Comparison of ENCODE assay signal across 11 mouse cellular contexts in the genomic region with DNA sequence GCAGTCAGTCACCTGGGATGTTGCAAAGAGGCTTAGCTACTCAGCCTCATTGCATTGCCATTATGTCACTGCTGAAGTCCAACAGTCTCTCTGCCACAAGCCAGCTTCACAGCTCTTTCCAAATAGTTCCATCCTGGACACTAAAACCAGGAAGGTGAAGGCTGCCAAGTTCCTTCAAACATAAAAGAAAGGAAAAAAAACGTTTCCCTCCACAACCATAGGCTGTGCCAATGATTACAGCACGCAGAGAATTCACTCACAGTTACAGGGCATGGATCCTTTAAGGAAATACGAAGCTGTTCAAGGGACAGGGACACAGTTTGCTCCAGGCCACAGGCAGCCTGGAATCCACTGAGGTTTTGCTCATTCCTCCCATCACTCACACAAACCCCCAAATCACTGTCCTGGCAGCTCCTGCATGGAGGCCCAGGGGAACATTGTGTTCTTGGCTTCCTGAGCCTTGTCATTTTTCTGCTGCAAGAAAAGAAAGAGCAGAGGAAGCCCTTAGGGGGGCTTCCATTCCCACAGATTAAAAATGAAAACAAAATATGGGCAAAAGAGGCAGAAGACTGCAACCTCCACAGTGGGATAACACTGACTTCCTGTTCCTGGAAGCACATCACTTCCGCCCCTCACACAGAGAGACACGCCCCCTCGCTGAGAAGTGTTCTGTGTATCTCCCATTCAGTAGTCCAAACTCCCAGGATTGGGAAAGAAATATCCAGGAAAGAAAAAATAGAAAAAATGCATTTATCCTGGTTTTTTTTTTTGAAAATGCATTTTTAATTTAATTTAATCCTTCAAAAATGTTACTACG. TPM values are rescaled to one million over a fixed set of nuclear protein-coding genes. Genes with fewer than 3 reads are reported as not detected.
DNase-seq lines count a peak whose midpoint lies in the region; ATAC-seq and TF ChIP-seq lines count a peak whose summit lies in the region.
"Had no signal": no experiment of that assay in that cellular context is flagged by ENCODE, and none has a peak within 500 bp of the region (broad histone marks: within the 10 kb centered on the region; RNA-seq: fewer than 3 reads in every experiment).

No protein-coding gene starts in this region.

- no peaks in the 10 kb centered on the region for H3K36me3 ChIP-seq in hindbrain, embryonic 14.5 days (replicated peaks; ENCODE audit: control insufficient read depth, insufficient read depth)
- no peaks in the 10 kb centered on the region for H3K36me3 ChIP-seq in hindbrain, embryonic 11.5 days (ENCODE audit: control insufficient read depth, insufficient read depth, low read length)
- no peaks in the 10 kb centered on the region for H3K36me3 ChIP-seq in embryonic facial prominence, embryonic 15.5 days
- H3K36me3 ChIP-seq in heart, postnatal 0 days (replicated peaks; ENCODE audit: control insufficient read depth, insufficient read depth, low read length): no peaks in the 10 kb centered on the region

- no peaks in the 10 kb centered on the region for H3K9me3 ChIP-seq in hindbrain, embryonic 14.5 days (ENCODE audit: control insufficient read depth, low read length)
- H3K9me3 ChIP-seq in hindbrain, embryonic 11.5 days (ENCODE audit: control insufficient read depth, low read length): no peaks in the 10 kb centered on the region
- no peaks in the 10 kb centered on the region for H3K9me3 ChIP-seq in embryonic facial prominence, embryonic 15.5 days (replicated peaks)
- no peaks in the 10 kb centered on the region for H3K9me3 ChIP-seq in heart, postnatal 0 days (replicated peaks; ENCODE audit: control insufficient read depth, low read length)

- peak; percentile 31; the same call in 1 of the 2 replicates for ATAC-seq in hindbrain, embryonic 14.5 days (ENCODE audit: low FRiP score)
- ATAC-seq in hindbrain, embryonic 11.5 days (ENCODE audit: low FRiP score): no peak
- 0 out of 2 replicates have a peak, but pooled peaks have one; percentile 34 for ATAC-seq in embryonic facial prominence, embryonic 15.5 days (ENCODE audit: insufficient number of reproducible peaks, low FRiP score, low TSS enrichment, low read depth)
- ATAC-seq in heart, postnatal 0 days (ENCODE audit: insufficient read depth, low read depth): peak; percentile 60

- no peak overlapping the region for H3K4me3 ChIP-seq in hindbrain, embryonic 14.5 days (replicated peaks; ENCODE audit: low read length)
- H3K4me3 ChIP-seq in hindbrain, embryonic 11.5 days (ENCODE audit: low read depth, low read length): no peak overlapping the region
- H3K4me3 ChIP-seq in embryonic facial prominence, embryonic 15.5 days (replicated peaks): no peak overlapping the region
- no peak overlapping the region for H3K4me3 ChIP-seq in heart, postnatal 0 days (ENCODE audit: low read depth, low read length)

- no peaks in the 10 kb centered on the region for H3K27me3 ChIP-seq in hindbrain, embryonic 14.5 days (ENCODE audit: control insufficient read depth, insufficient read depth, low read length)
- H3K27me3 ChIP-seq in hindbrain, embryonic 11.5 days (ENCODE audit: control insufficient read depth, insufficient read depth, low read length): no peaks in the 10 kb centered on the region
- no peaks in the 10 kb centered on the region for H3K27me3 ChIP-seq in embryonic facial prominence, embryonic 15.5 days
- no peaks in the 10 kb centered on the region for H3K27me3 ChIP-seq in heart, postnatal 0 days (ENCODE audit: control insufficient read depth, insufficient read depth, low read length)

- peak overlapping the region; percentile 41 for H3K27ac ChIP-seq in hindbrain, embryonic 14.5 days
- H3K27ac ChIP-seq in hindbrain, embryonic 11.5 days (ENCODE audit: low read depth, low read length): no peak overlapping the region
- peak overlapping the region; percentile 59 for H3K27ac ChIP-seq in embryonic facial prominence, embryonic 15.5 days (replicated peaks)
- H3K27ac ChIP-seq in heart, postnatal 0 days (ENCODE audit: low read depth): 0 out of 2 replicates have a peak overlapping the region, but pooled peaks have one; percentile 25
- H3K27ac ChIP-seq: macrophage had no signal

- peak; percentile 41 for DNase-seq in hindbrain, embryonic 14.5 days (ENCODE audit: low spot score)
- DNase-seq in hindbrain, embryonic 11.5 days (ENCODE audit: low spot score): no peak
- DNase-seq in heart, postnatal 0 days (ENCODE audit: low spot score): peak; percentile 50
- peak; percentile 32 for DNase-seq in lung, postnatal 14 days
- DNase-seq in thymus, postnatal 36 days: no peak
- no peak for DNase-seq in cerebellum, adult 18-20 months
- no peak for DNase-seq in ovary, postnatal 14 days (ENCODE audit: low spot score)
- DNase-seq: kidney, adult 8-10 months had no signal

- no peak for TF ChIP-seq CTCF in heart, postnatal 0 days (IDR thresholded peaks at IDR 0.05; ENCODE audit: low read depth)

- WGBS in hindbrain, embryonic 14.5 days: 71% methylated on average over 7 of the region's 7 CpGs
- WGBS in hindbrain, embryonic 11.5 days: 82% methylated on average over 7 of the region's 7 CpGs
- 56% methylated on average over 7 of the region's 7 CpGs for WGBS in embryonic facial prominence, embryonic 15.5 days
- 60% methylated on average over 7 of the region's 7 CpGs for WGBS in heart, postnatal 0 days

- H3K9ac ChIP-seq in hindbrain, embryonic 14.5 days: no peak overlapping the region
- H3K9ac ChIP-seq in hindbrain, embryonic 11.5 days (ENCODE audit: low read depth, low read length): no peak overlapping the region
- H3K9ac ChIP-seq in embryonic facial prominence, embryonic 15.5 days: no peak overlapping the region
- H3K9ac ChIP-seq in heart, postnatal 0 days (replicated peaks; ENCODE audit: low read depth, low read length): no peak overlapping the region

- H3K4me1 ChIP-seq in hindbrain, embryonic 14.5 days (replicated peaks; ENCODE audit: control insufficient read depth, insufficient read depth, low read length): no peaks in the 10 kb centered on the region
- H3K4me1 ChIP-seq in hindbrain, embryonic 11.5 days (replicated peaks; ENCODE audit: control insufficient read depth, insufficient read depth, low read length): no peaks in the 10 kb centered on the region
- 0 out of 2 replicates have a peak, but pooled peaks cover 14% of the 10 kb centered on the region for H3K4me1 ChIP-seq in embryonic facial prominence, embryonic 15.5 days
- no peaks in the 10 kb centered on the region for H3K4me1 ChIP-seq in heart, postnatal 0 days (ENCODE audit: control insufficient read depth, insufficient read depth)

- no peak overlapping the region for H3K4me2 ChIP-seq in hindbrain, embryonic 14.5 days (replicated peaks)
- H3K4me2 ChIP-seq in hindbrain, embryonic 11.5 days (replicated peaks; ENCODE audit: low read depth, low read length): no peak overlapping the region
- H3K4me2 ChIP-seq in embryonic facial prominence, embryonic 15.5 days (replicated peaks): no peak overlapping the region
- no peak overlapping the region for H3K4me2 ChIP-seq in heart, postnatal 0 days (ENCODE audit: low read depth, low read length)

- no peak for TF ChIP-seq EP300 in heart, postnatal 0 days (IDR thresholded peaks at IDR 0.05; ENCODE audit: low read depth)

RNA-seq across cellular contexts. Expression of a gene that starts 29.3 kb away (rescaled TPM):
- 1.2 and 1.6 TPM in 2 replicates for polyA plus RNA-seq in hindbrain, embryonic 14.5 days (2014; fragmentation: Nextera tagmentation; extraction: Ambion mirVana)
- polyA plus RNA-seq in hindbrain, embryonic 11.5 days (2014; fragmentation: Nextera tagmentation; extraction: Ambion mirVana): 1.3 and 3.3 TPM in 2 replicates
- polyA plus RNA-seq in embryonic facial prominence, embryonic 15.5 days (2015; fragmentation: Nextera tagmentation; extraction: Ambion mirVana): 1.1 and 1.6 TPM in 2 replicates
- 18.7 and 24.5 TPM in 2 replicates for total RNA-seq in heart, postnatal 0 days (2014; rRNA removed; ENCODE audit: low replicate concordance)
- polyA plus RNA-seq in heart, postnatal 0 days (2015; fragmentation: Nextera tagmentation; extraction: Ambion mirVana): 10.5 and 15.0 TPM in 2 replicates
- total RNA-seq: neutrophil, adult 5-6 weeks had no signal
- polyA plus RNA-seq: macrophage had no signal

Comparison
In these comparisons a context has a peak if more than half of its experiments do, and no peak if none do; other contexts are left out.
1. DNase-seq: peak in hindbrain, embryonic 14.5 days (single experiment), heart, postnatal 0 days (single experiment) and lung, postnatal 14 days (single experiment); none in hindbrain, embryonic 11.5 days (single experiment), thymus, postnatal 36 days (0 of 2), cerebellum, adult 18-20 months (0 of 2) and ovary, postnatal 14 days (single experiment).